Mouse (Mus musculus) left cerebral cortex, adult 2 months (tissue): ENCODE data around the gene Defb23. TPM values are rescaled to one million over a fixed set of nuclear protein-coding genes. Genes with fewer than 3 reads are reported as not detected.
"Not testable (repeated sequence)": the region's sequence is repeated elsewhere in the genome, so short reads cannot be mapped to it uniquely, and the experiment has no call there.

ENCODE experiments used
- DNase-seq, 2 experiments: peaks; one replicate each; pipeline ENCODE4 v3.0.0; 2021 to 2022; ENCODE audit warnings: low spot score in 2 of 2, mixed read lengths in 1 of 2; ENCODE audit errors: extremely low spot score in 1 of 2
- H3K27ac ChIP-seq: fragments of 200-600 bp; 2 replicates; pipeline ENCODE4 v1.8.1; 2022
- H3K4me3 ChIP-seq: fragments of 200-600 bp; 2 replicates; pipeline ENCODE4 v1.8.1; 2022
- CTCF ChIP-seq: fragments of 200-600 bp; IDR thresholded peaks from 2 replicates; pipeline ENCODE4 v1.8.1; 2022; ENCODE audit warnings: antibody characterized with exemption, mild to moderate bottlenecking, moderate library complexity
- intact Hi-C: fragments of 180-260 bp; cut with DNase I; formaldehyde crosslinking; loops from one replicate; pipeline ENCODE4 v1.15.1; 2025
- total RNA-seq, 2 experiments: library from RNA; stranded (reverse); gene quantifications; 2 replicates each; pipeline ENCODE4 v1.2.3; 2021

The Defb23 gene
- total RNA-seq, 2 experiments from 2014 or later: not detected

DNA sequence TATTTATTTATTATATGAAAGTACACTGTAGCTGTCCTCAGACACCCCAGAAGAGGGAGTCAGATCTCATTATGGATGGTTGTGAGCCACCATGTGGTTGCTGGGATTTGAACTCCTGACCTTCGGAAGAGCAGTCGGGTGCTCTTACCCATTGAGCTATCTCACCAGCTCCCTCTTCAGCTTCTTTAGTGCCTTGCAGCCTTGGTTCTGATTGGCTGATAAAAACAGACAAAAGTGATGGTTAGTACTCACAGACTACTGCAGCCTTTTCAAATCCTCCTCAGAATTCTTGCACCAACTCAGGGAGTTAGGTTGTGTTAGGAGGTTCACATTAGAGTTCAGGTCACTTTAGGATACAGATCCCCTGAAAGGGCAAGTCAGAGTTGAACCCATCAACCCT lies 35.9 kb downstream of the Defb23 start:
- H3K4me3 ChIP-seq, intact Hi-C loops, H3K27ac ChIP-seq, DNase-seq: not testable (repeated sequence)
- peak; percentile 15 for TF ChIP-seq CTCF

DNA sequence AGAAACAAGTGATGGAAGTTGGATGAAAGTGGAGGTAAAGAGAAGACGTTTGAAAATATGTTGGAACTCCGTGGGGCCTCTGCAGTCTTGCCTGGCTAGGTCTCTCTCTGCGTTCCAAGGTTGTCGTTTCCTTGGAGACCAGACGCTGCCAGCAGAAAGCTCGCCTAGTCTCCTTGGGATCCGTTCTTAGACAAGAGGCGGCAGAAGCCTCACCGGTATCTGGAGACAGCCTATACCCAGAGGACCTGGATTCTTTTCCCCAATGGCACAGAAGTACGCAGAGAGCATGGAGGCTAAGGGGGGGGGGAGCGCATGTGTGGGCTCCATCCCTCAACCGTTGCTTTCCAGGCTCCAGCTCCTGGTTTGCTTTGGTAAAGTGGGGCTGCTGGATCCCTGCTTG lies 36.9 kb downstream of the Defb23 start:
- Histone ChIP-seq H3K4me3 (peak overlapping the region; percentile 23), H3K27ac (no peak overlapping the region)
- peak; percentile 33 to 56 for DNase-seq
- intact Hi-C loops: no loop called here
- no peak for TF ChIP-seq CTCF

DNA sequence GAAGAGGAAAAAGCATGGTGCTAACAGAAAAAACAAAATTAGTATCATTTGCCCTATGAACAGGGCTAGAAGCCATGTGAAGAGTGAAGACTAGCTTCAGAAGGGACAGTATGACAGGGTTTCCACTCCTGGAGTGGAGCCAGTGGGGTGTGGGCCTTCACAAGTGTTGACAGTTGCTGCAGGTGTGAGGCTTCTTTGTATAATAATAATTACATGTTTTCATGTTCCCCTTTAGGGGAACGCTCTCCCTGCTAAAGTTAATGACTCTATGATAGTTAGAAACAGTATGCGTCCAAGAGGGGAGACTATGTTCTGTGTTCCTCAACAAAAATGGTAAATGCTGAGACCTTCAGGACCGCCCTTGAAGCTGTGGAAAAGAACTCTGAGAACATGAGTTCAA lies 48.6 kb downstream of the Defb23 start:
- no peak overlapping the region for H3K27ac ChIP-seq
- intact Hi-C loops: no loop called here
- DNase-seq: no peak
- no peak for TF ChIP-seq CTCF
- no peak overlapping the region for H3K4me3 ChIP-seq

DNA sequence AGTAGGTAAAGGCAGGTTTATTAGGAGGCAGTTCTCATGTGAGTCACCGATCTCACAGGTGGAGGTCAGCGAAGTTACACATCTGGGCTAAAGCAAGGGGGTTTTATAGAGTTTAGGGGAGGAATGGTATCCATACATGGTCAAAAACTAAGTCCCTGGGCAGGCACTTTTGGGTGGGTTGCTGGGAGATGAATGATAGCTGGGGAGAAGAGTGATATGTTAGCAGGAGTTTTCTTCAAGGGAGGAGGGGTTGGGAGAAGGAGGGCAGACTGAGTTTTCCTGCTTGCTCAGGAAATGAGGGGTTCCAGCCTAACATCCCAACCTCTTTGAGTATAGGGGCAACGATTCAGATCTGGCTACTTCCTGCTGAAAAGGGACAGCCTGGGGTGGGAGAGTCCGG lies 49.1 kb downstream of the Defb23 start, which contains the start of gene 6820408C15Rik:
Gene 6820408C15Rik, plus strand, starts transcription at position 301 of the 400 bp plus-strand sequence.
- Histone ChIP-seq H3K4me3 (peak within 1 kb of the TSS; percentile 71), H3K27ac (peak within 1 kb of the TSS; percentile 95)
- TF ChIP-seq CTCF: no peak
- DNase-seq: no peak
- intact Hi-C loops: no loop called here

DNA sequence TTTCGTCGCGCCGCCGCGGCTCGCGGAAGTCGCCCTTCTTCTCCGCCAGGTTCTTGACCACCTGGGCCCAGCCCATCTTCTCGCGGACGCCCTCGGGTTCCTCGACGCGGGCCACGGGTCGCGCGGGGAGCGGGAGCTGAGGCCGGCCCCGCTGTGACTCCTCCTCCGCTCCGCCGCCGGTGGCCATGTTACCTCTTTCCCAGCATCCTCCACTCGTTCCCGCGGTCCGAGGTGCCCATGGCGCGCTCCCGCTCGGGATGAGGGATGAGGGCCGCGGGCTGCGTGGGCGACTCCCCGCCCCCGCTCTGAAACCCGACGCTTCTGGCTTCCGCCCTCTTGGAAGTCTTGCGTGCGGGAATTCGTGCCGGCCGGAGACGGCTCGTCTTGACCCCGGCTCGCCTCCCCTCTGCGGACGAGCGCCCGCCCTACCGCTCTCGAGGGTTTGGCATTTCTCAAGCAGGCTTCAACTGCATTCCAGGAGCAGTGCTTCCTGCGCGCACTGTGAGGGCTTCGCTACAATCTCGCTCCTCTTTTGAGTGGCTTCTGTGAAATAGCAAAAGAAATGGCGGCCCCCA lies 49.7 kb downstream of the Defb23 start, which contains the start of gene Zcchc3:
Gene Zcchc3, minus strand, starts transcription at position 437 of the 575 bp plus-strand sequence.
- Histone ChIP-seq H3K27ac (peak within 1 kb of the TSS; percentile 95), H3K4me3 (peak within 1 kb of the TSS; percentile 71)
- intact Hi-C loops: loop anchor here (1.0 kb wide), 1 partner anchor 17 kb away; no protein-coding TSS in a partner anchor
- TF ChIP-seq CTCF: no peak
- DNase-seq: peak; percentile 86 to 87

DNA sequence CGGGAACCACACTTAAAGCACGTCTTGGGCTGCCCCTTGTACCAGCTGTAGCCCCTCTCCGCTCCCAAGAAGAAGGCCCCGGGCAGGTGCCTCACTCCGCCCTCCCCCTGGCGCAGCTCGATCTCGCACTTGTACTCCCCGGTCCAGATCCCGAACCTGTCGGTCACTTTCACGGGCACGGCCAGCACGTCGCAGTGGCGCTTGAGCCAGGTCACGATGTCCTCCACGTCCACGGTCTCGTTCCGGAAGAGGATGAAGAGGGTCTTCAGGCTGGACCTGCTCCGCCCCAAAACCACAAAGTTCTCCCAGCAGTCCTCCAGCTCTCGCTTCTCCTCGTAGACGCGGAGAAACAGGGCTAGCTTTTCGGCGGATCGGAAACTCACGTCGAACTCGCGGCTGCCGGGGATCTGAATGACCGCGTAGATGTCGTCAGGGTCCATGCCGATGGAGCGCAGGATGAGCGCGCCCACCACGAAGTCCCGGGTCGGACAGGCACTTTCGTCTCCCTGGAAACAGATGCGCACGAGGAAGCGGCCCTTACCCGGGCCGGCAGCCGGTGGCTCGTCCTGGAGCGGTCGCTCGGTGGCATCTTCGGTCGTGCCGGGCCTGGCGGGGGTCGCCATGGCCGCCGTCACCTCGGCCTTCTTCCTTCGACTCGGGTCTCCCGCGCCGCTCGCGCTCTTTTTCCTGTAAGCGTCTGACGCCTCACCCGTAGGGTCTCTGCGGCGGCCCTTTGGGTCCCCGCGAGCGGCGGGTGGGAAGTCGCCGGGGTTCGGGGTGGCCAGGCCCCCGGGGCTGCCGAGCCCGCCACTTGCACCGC lies 50.4 kb downstream of the Defb23 start:
- Histone ChIP-seq H3K4me3 (peak overlapping the region; percentile 71), H3K27ac (peak overlapping the region; percentile 95)
- TF ChIP-seq CTCF: no peak
- intact Hi-C loops: loop anchor here (1.0 kb wide), 1 partner anchor 17 kb away; no protein-coding TSS in a partner anchor
- DNase-seq: peak in 1 of 2 experiments; percentile 35

DNA sequence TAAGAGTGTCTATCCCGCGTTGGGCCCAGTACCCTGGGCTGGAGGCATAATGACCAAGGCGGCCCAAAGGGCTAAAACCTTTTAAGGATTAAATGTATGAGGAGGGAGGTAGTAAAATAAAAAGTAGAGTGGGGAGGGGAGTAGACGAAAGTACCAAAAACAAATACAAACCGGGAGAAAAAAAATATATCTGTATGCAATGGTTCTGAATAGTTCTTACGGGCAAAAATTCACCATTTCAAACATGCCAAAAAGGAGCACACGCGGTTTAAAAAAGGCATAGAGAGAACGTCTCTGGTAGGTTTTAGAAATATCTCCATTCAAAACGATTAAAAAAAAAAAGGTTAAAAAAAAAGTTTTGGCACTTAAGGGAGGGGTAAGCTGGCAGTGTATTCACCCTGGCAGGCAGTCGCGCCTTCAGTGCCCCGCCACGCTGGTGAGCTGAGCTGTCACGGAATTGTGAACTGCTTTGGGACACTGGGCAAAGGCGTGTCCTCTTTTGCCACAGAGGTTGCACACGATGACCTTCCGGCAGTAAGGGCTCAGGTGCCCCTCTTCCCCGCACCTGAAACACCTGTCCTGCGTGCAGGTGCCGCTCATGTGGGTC lies 51.2 kb downstream of the Defb23 start:
- intact Hi-C loops: no loop called here
- no peak for DNase-seq
- Histone ChIP-seq H3K27ac (peak overlapping the region; percentile 95), H3K4me3 (peak overlapping the region; percentile 71)
- no peak for TF ChIP-seq CTCF

DNA sequence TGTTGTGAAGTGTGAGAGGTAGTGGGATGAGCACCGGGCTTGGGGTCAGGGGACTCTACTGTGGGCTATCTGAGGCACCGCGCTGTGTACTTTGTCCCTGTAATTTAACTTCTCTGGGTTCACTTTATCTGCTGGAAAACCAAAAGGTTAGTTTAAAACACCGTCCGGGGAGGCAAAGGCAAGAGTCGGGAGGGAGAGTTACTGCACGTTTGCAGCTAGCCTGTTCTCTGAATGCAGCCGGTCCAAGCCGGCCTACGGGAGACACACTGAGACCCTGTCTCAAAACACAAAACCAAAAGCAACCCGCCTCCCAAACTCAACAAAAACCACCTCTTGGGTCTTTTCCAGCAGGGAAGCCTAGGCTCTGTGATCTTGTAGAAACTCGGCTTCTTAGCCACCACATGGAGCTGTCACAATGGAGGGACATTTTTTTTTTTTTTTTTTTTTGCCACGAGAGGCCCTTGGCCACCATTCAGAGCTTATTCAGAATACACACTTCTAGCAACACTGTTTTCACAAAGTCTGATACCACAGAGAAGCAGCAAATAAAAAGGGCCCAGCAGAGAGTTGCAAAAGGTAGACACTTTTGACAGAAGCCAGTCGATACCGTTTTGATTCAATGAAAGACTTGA lies 51.8 kb downstream of the Defb23 start:
- Histone ChIP-seq H3K4me3 (peak overlapping the region; percentile 71), H3K27ac (no peak overlapping the region)
- TF ChIP-seq CTCF: no peak
- DNase-seq: no peak
- intact Hi-C loops: no loop called here

DNA sequence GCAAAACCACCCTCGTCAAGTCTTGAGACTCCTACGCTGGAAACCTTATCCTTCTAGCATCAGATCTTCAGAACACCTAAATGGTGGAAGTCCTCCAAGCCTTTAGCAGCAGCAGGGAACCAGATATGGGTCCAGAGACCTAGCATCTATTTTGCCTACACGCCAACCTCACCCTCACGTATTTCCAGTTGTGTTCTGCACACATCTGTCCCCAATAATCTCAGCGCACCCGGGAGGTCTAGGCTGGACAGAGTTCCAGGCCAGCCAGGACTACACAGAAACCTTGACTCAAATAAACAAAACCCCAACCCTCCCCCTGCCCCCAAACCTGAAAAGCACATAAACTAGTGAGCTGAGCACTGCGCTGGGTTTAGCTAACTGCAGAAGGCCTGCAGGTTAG lies 52.9 kb downstream of the Defb23 start:
- intact Hi-C loops: loop anchor here (2.0 kb wide), 1 partner anchor 15 kb away; no protein-coding TSS in a partner anchor
- H3K27ac ChIP-seq: peak overlapping the region; percentile 36
- DNase-seq: no peak
- H3K4me3 ChIP-seq: no peak overlapping the region
- no peak for TF ChIP-seq CTCF

DNA sequence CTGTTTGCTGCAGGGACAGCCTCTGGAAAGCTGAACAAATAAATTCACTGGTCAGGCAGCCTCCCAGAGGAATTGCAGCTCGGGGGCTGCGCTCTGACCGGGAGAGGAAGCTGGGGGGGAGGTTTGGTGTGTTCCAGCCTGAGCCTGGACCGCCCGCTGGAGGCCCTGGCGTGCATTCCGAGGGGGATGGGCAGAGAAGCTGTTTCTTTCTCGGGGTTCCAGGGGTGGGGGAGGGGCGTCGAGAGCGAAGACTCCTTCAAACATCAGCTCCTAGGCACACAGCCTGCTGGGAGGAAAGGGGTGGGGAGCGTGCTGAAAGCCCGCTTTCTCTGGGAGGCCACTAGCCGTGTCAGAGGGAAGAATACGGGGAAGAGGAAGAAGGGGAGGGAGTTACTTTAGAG lies 53.4 kb downstream of the Defb23 start:
- H3K4me3 ChIP-seq: peak overlapping the region; percentile 3; the same call in 1 of the 2 replicates
- intact Hi-C loops: loop anchor here (2.0 kb wide), 1 partner anchor 14 kb away; no protein-coding TSS in a partner anchor
- no peak for TF ChIP-seq CTCF
- peak; percentile 52 to 77 for DNase-seq
- peak overlapping the region; percentile 36 for H3K27ac ChIP-seq

DNA sequence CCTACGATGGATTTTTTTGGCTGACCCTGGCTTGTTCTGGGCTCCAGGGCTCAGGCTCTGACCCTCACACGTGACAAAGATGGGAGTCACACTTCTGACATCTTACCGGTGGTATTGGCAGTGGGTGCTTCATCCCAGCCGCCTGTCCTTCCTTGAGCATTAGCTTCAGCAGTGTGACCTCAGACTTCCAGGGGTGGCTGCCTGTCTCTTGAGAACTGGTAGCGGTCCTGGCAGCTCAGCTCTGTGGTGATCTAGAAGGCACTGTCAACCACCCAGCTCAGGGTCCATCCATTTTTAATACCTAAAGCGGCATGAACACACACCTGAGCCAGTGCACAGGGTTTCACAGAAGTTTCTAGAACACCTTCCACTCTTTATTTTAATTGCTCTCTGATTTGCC lies 54.6 kb downstream of the Defb23 start:
- intact Hi-C loops: loop anchor here (2.0 kb wide), 1 partner anchor 13 kb away; no protein-coding TSS in a partner anchor
- no peak overlapping the region for H3K4me3 ChIP-seq
- no peak for DNase-seq
- no peak overlapping the region for H3K27ac ChIP-seq
- TF ChIP-seq CTCF: no peak

Other genes with a start within 250 kb of the Defb23 start
- gene Csnk2a1, start 237.8 kb downstream of the Defb23 start, total RNA-seq: 100 to 1,000 TPM in 1 of 2 experiments, 10 to 100 TPM in 1; 98.0 to 104 TPM
- 10 to 100 TPM; 54.0 to 57.1 TPM for gene Tbc1d20, start 170.8 kb downstream of the Defb23 start, total RNA-seq
- gene Rbck1, start 132.0 kb downstream of the Defb23 start, total RNA-seq: 100 to 1,000 TPM; 111 to 117 TPM
- gene Trib3, start 120.6 kb downstream of the Defb23 start, total RNA-seq: 1 to 10 TPM in 1 of 2 experiments, under 1 TPM in 1; 0.84 to 1.1 TPM
- 10 to 100 TPM; 74.6 to 90.8 TPM for gene Nrsn2, start 88.0 kb downstream of the Defb23 start, total RNA-seq
- 10 to 100 TPM; 12.8 to 15.7 TPM for gene Sox12, start 66.6 kb downstream of the Defb23 start, total RNA-seq
- gene Zcchc3, start 49.6 kb downstream of the Defb23 start, total RNA-seq: 1 to 10 TPM; 8.5 to 9.9 TPM
- 1 to 10 TPM; 2.4 to 3.0 TPM for gene 6820408C15Rik, start 49.0 kb downstream of the Defb23 start, total RNA-seq
- not detected for gene Defb20, start 12.4 kb upstream of the Defb23 start, total RNA-seq
- not detected for gene Defb22, start 25.5 kb upstream of the Defb23 start, total RNA-seq
- not detected for gene Defb26, start 47.1 kb upstream of the Defb23 start, total RNA-seq
- not detected for gene Defb28, start 53.6 kb upstream of the Defb23 start, total RNA-seq
- not detected for gene Defb29, start 75.5 kb upstream of the Defb23 start, total RNA-seq
- gene Gm17416, start 104.7 kb upstream of the Defb23 start, total RNA-seq: not detected
- gene Defb21, start 108.1 kb upstream of the Defb23 start, total RNA-seq: not detected
- gene Defb19, start 115.7 kb upstream of the Defb23 start, total RNA-seq: not detected
- gene Defb45, start 134.8 kb upstream of the Defb23 start, total RNA-seq: not detected
- gene Defb36, start 139.7 kb upstream of the Defb23 start, total RNA-seq: not detected
- not detected for gene Defb25, start 158.4 kb upstream of the Defb23 start, total RNA-seq
- under 1 TPM; 0.65 to 0.68 TPM for gene Rem1, start 162.3 kb upstream of the Defb23 start, total RNA-seq
- 10 to 100 TPM; 77.2 to 82.2 TPM for gene H13, start 204.8 kb upstream of the Defb23 start, total RNA-seq
- gene Mcts2, start 222.4 kb upstream of the Defb23 start, total RNA-seq: 10 to 100 TPM; 17.6 to 19.8 TPM